Mouse (Mus musculus) E14TG2a.4 (cell line): ENCODE measurements around the gene Gtf3c2.

ENCODE experiments used
- CTCF ChIP-seq: conservative IDR thresholded peaks from 2 replicates; pipeline ENCODE4 v1.5.1; 2014; ENCODE audit warnings: low read length
- NANOG ChIP-seq: IDR thresholded peaks from 2 replicates; pipeline ENCODE4 v1.6.1; 2014; ENCODE audit warnings: borderline replicate concordance, low read length, mixed read lengths
- POU5F1 ChIP-seq: IDR thresholded peaks from 2 replicates; pipeline ENCODE4 v1.6.1; 2014; ENCODE audit warnings: low read length, borderline replicate concordance

- TF ChIP-seq CTCF (no peak), POU5F1 (no peak), NANOG (no peak)
Observed at GRCm38 (mm10) chr5:31201742-31202590, 22.0 kb upstream of the Gtf3c2 start, which contains the start of gene Zfp513.
